ENCODE assay signal across 11 mouse cellular contexts in the genomic region with DNA sequence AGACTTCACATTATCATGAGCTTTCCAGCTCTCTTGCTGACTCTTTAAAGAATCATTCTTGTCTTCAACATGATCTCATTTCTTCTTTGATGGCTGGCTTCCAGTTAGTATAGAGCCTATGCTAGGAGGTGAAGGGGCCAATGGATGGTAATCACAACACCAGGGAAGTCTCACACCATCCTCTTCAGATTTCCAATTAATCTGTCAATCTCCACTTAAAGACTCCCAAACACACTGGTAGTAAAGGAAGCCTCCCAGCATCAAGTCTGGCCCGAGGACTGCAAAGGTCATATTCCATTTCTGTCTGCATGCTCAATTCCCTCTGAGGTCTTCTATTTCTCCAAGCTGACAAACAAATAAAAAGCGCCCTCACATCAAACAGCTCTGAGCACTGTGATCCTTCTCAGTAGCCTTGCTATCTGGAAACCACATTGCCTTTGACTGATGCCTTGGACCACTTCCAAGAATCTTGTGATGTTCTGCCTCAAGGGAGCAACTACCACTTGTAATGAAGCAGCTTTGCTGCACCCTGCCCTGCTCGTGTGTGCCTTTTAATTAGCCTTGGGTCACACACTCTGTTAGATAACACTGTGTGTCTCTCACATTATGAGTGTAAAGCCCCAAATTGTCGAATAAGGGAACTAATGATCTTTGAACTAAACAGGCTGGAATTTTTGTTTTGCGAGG.
A peak's percentile ranks its signal among the peaks of the same experiment; 100 is the strongest.
DNase-seq lines count a peak whose midpoint lies in the region; ATAC-seq and TF ChIP-seq lines count a peak whose summit lies in the region.
"Had no signal": no experiment of that assay in that cellular context is flagged by ENCODE, and none has a peak within 500 bp of the region (broad histone marks: within the 10 kb centered on the region; RNA-seq: fewer than 3 reads in every experiment).

No protein-coding gene starts in this region.

- no peak overlapping the region for H3K4me3 ChIP-seq in neural tube, embryonic 11.5 days (ENCODE audit: low read depth, low read length)
- no peak overlapping the region for H3K4me3 ChIP-seq in thymus, adult 2 months (ENCODE audit: control insufficient read depth, insufficient read depth, low read length)
- H3K4me3 ChIP-seq: embryonic facial prominence, embryonic 13.5 days; liver, embryonic 15.5 days had no signal

- TF ChIP-seq CTCF in thymus, adult 2 months (IDR thresholded peaks at IDR 0.05; ENCODE audit: borderline replicate concordance, control insufficient read depth, extremely low read depth, insufficient read depth, low read length, poor library complexity), result no peak

- no peak for TF ChIP-seq POLR2A in thymus, adult 2 months (IDR thresholded peaks at IDR 0.05; ENCODE audit: control insufficient read depth, extremely low read depth, insufficient read depth, low read length, poor library complexity)

- no peaks in the 10 kb centered on the region for H3K36me3 ChIP-seq in neural tube, embryonic 11.5 days (ENCODE audit: control insufficient read depth, insufficient read depth, low read length)
- no peaks in the 10 kb centered on the region for H3K36me3 ChIP-seq in thymus, adult 2 months (ENCODE audit: control insufficient read depth, insufficient read depth, low read length)
- H3K36me3 ChIP-seq: embryonic facial prominence, embryonic 13.5 days; liver, embryonic 15.5 days had no signal

- no peak overlapping the region for H3K4me2 ChIP-seq in neural tube, embryonic 11.5 days (ENCODE audit: low read depth)
- H3K4me2 ChIP-seq: embryonic facial prominence, embryonic 13.5 days; liver, embryonic 15.5 days had no signal

- H3K27me3 ChIP-seq in neural tube, embryonic 11.5 days (ENCODE audit: control insufficient read depth, insufficient read depth, low read length), result no peaks in the 10 kb centered on the region
- no peaks in the 10 kb centered on the region for H3K27me3 ChIP-seq in thymus, adult 2 months (ENCODE audit: control insufficient read depth, insufficient read depth, low read length)
- H3K27me3 ChIP-seq: embryonic facial prominence, embryonic 13.5 days; liver, embryonic 15.5 days had no signal

- no peak overlapping the region for H3K9ac ChIP-seq in neural tube, embryonic 11.5 days (ENCODE audit: low read length)
- H3K9ac ChIP-seq: embryonic facial prominence, embryonic 13.5 days; liver, embryonic 15.5 days had no signal

- DNase-seq in adrenal gland, postnatal 25 days, result peak; percentile 0
- DNase-seq in adrenal gland, adult 8-10 months, result no peak
- DNase-seq in neural tube, embryonic 11.5 days (ENCODE audit: low spot score), result no peak
- DNase-seq in neural tube, embryonic 10.5 days (ENCODE audit: extremely low spot score, low spot score), result no peak
- peak; percentile 43 for DNase-seq in kidney, postnatal 14 days
- DNase-seq in thymus, adult 2 months, result no peak
- no peak for DNase-seq in right cerebral cortex, postnatal 36 days (ENCODE audit: low spot score in 2 of 2)
- DNase-seq in left cerebral cortex, adult 8-10 months (ENCODE audit: low spot score in 2 of 2), result no peak
- DNase-seq: heart, adult 11 months had no signal

- H3K27ac ChIP-seq in neural tube, embryonic 11.5 days (ENCODE audit: low read depth, low read length), result no peak overlapping the region
- H3K27ac ChIP-seq in thymus, adult 2 months (ENCODE audit: control insufficient read depth, insufficient read depth, low read length), result no peak overlapping the region
- H3K27ac ChIP-seq: embryonic facial prominence, embryonic 13.5 days; liver, embryonic 15.5 days had no signal

- peak; percentile 53; the same call in 1 of the 2 replicates for ATAC-seq in neural tube, embryonic 11.5 days (ENCODE audit: insufficient read depth, low FRiP score, low TSS enrichment)

- H3K4me1 ChIP-seq in neural tube, embryonic 11.5 days (ENCODE audit: control insufficient read depth, insufficient read depth, low read length), result no peaks in the 10 kb centered on the region
- no peaks in the 10 kb centered on the region for H3K4me1 ChIP-seq in thymus, adult 2 months (replicated peaks; ENCODE audit: control insufficient read depth, insufficient read depth, low read length)
- H3K4me1 ChIP-seq: embryonic facial prominence, embryonic 13.5 days; liver, embryonic 15.5 days had no signal

- H3K9me3 ChIP-seq in neural tube, embryonic 11.5 days (ENCODE audit: control insufficient read depth, low read length), result no peaks in the 10 kb centered on the region
- H3K9me3 ChIP-seq: embryonic facial prominence, embryonic 13.5 days; liver, embryonic 15.5 days had no signal

- 65% methylated on average over 5 of the region's 5 CpGs for WGBS in neural tube, embryonic 11.5 days
- 77% methylated on average over 5 of the region's 5 CpGs for WGBS in thymus, adult 2 months

Comparison
In these comparisons a context has a peak if more than half of its experiments do, and no peak if none do; other contexts are left out.
1. DNase-seq: peak in adrenal gland, postnatal 25 days (single experiment) and kidney, postnatal 14 days (single experiment); none in adrenal gland, adult 8-10 months (single experiment), neural tube, embryonic 11.5 days (single experiment), neural tube, embryonic 10.5 days (single experiment), thymus, adult 2 months (single experiment), right cerebral cortex, postnatal 36 days (0 of 2) and left cerebral cortex, adult 8-10 months (0 of 2).